Mouse (Mus musculus): ENCODE measurements at regions not wholly inside any gene's neighbourhood (a gene's known extent, or its start where the extent isn't known, plus 50 kb on each side); places are given as distances from the start of the nearest gene placed in this dataset.

GRCm38 (mm10) chr2:45681251-45681650 lies 564.1 kb upstream of the Zeb2 start:
- ATAC-seq (replicated peaks; ENCODE audit: insufficient number of reproducible peaks, low FRiP score, low TSS enrichment) = no peak
- Histone ChIP-seq H3K27ac (ENCODE audit: low read depth, low read length) (no peak overlapping the region), H3K9ac (ENCODE audit: low read depth, low read length) (no peak overlapping the region), H3K4me3 (ENCODE audit: low read depth, low read length) (no peak overlapping the region), H3K4me1 (ENCODE audit: control insufficient read depth, insufficient read depth, low read length) (no peaks in the 10 kb centered on the region), H3K4me2 (no peak overlapping the region), H3K27me3 (ENCODE audit: control insufficient read depth, insufficient read depth, low read length) (no peaks in the 10 kb centered on the region), H3K36me3 (ENCODE audit: control insufficient read depth, insufficient read depth, low read length) (no peaks in the 10 kb centered on the region), H3K9me3 (replicated peaks; ENCODE audit: control insufficient read depth, low read length) (no peaks in the 10 kb centered on the region)
- 78% methylated on average over 1 of the region's 1 CpGs for WGBS (ENCODE audit: insufficient replicate concordance)

GRCm38 (mm10) chr2:45679101-45679895 lies 562.1 kb upstream of the Zeb2 start:
- 77% methylated on average over 10 of the region's 10 CpGs for WGBS (ENCODE audit: insufficient replicate concordance)
- H3K4me3 ChIP-seq (ENCODE audit: low read depth, low read length) = no peak overlapping the region

GRCm38 (mm10) chr2:45678685-45679084 lies 561.5 kb upstream of the Zeb2 start:
- Histone ChIP-seq H3K27me3 (ENCODE audit: control insufficient read depth, insufficient read depth, low read length) (no peaks in the 10 kb centered on the region), H3K9ac (ENCODE audit: low read depth, low read length) (no peak overlapping the region), H3K36me3 (ENCODE audit: control insufficient read depth, insufficient read depth, low read length) (no peaks in the 10 kb centered on the region), H3K27ac (ENCODE audit: low read depth, low read length) (no peak overlapping the region), H3K4me3 (ENCODE audit: low read depth, low read length) (no peak overlapping the region), H3K4me1 (ENCODE audit: control insufficient read depth, insufficient read depth, low read length) (no peaks in the 10 kb centered on the region), H3K9me3 (replicated peaks; ENCODE audit: control insufficient read depth, low read length) (no peaks in the 10 kb centered on the region), H3K4me2 (no peak overlapping the region)
- no peak for ATAC-seq (replicated peaks; ENCODE audit: insufficient number of reproducible peaks, low FRiP score, low TSS enrichment)
- WGBS (ENCODE audit: insufficient replicate concordance) = 59% methylated on average over 9 of the region's 9 CpGs

More at GRCm38 (mm10) chr2:45679101-45679895, 562.1 kb upstream of the Zeb2 start:
- Histone ChIP-seq H3K9ac (ENCODE audit: low read depth, low read length) (no peak overlapping the region), H3K4me1 (ENCODE audit: control insufficient read depth, insufficient read depth, low read length) (no peaks in the 10 kb centered on the region), H3K9me3 (replicated peaks; ENCODE audit: control insufficient read depth, low read length) (no peaks in the 10 kb centered on the region), H3K27ac (ENCODE audit: low read depth, low read length) (no peak overlapping the region), H3K27me3 (ENCODE audit: control insufficient read depth, insufficient read depth, low read length) (no peaks in the 10 kb centered on the region), H3K4me2 (no peak overlapping the region), H3K36me3 (ENCODE audit: control insufficient read depth, insufficient read depth, low read length) (no peaks in the 10 kb centered on the region)
- no peak for ATAC-seq (replicated peaks; ENCODE audit: insufficient number of reproducible peaks, low FRiP score, low TSS enrichment)

- no peak overlapping the region for H3K27ac ChIP-seq (ENCODE audit: low read depth, low read length)
- no peak overlapping the region for H3K4me3 ChIP-seq (ENCODE audit: low read depth, low read length)
- ATAC-seq (replicated peaks; ENCODE audit: insufficient number of reproducible peaks, low FRiP score, low TSS enrichment) = no peak
- H3K9me3 ChIP-seq (replicated peaks; ENCODE audit: control insufficient read depth, low read length) = no peaks in the 10 kb centered on the region
- H3K36me3 ChIP-seq (ENCODE audit: control insufficient read depth, insufficient read depth, low read length) = no peaks in the 10 kb centered on the region
- no peak overlapping the region for H3K4me2 ChIP-seq
- H3K27me3 ChIP-seq (ENCODE audit: control insufficient read depth, insufficient read depth, low read length) = no peaks in the 10 kb centered on the region
- H3K9ac ChIP-seq (ENCODE audit: low read depth, low read length) = no peak overlapping the region
- H3K4me1 ChIP-seq (ENCODE audit: control insufficient read depth, insufficient read depth, low read length) = no peaks in the 10 kb centered on the region
- WGBS (ENCODE audit: insufficient replicate concordance) = 82% methylated on average over 2 of the region's 2 CpGs
Measured at GRCm38 (mm10) chr2:45675776-45676175, 558.6 kb upstream of the Zeb2 start.

DNA sequence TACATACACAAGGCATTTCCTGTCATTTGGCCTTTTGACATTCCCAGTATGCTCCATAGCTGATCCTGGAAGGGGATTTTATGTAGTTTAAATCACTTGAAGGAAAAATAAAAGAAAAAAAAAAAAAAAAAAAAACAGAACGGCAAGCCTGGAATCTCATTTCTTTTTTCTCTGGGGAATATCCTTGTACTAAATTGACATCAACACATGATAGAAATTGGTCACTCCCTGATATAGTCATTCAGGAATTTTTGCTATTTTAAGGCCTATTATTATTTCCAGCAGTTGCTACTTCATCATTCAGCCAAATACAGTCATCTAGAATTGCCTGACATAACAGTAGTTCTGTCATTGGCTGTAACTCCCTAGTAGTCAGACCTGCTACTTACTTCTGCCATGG lies 538.8 kb upstream of the Zeb2 start:
- WGBS (ENCODE audit: insufficient replicate concordance) = 56% methylated on average over 1 of the region's 1 CpGs
- Histone ChIP-seq H3K9ac (ENCODE audit: low read depth, low read length) (no peak overlapping the region), H3K27ac (ENCODE audit: low read depth, low read length) (no peak overlapping the region), H3K9me3 (replicated peaks; ENCODE audit: control insufficient read depth, low read length) (no peaks in the 10 kb centered on the region), H3K4me2 (no peak overlapping the region), H3K27me3 (ENCODE audit: control insufficient read depth, insufficient read depth, low read length) (no peaks in the 10 kb centered on the region), H3K36me3 (ENCODE audit: control insufficient read depth, insufficient read depth, low read length) (no peaks in the 10 kb centered on the region), H3K4me1 (ENCODE audit: control insufficient read depth, insufficient read depth, low read length) (no peaks in the 10 kb centered on the region), H3K4me3 (ENCODE audit: low read depth, low read length) (no peak overlapping the region)
- no peak for ATAC-seq (replicated peaks; ENCODE audit: insufficient number of reproducible peaks, low FRiP score, low TSS enrichment)

GRCm38 (mm10) chr2:45654693-45655092 lies 537.5 kb upstream of the Zeb2 start:
- Histone ChIP-seq H3K4me1 (ENCODE audit: control insufficient read depth, insufficient read depth, low read length) (no peaks in the 10 kb centered on the region), H3K4me3 (ENCODE audit: low read depth, low read length) (no peak overlapping the region), H3K4me2 (no peak overlapping the region), H3K27me3 (ENCODE audit: control insufficient read depth, insufficient read depth, low read length) (no peaks in the 10 kb centered on the region), H3K36me3 (ENCODE audit: control insufficient read depth, insufficient read depth, low read length) (no peaks in the 10 kb centered on the region), H3K9me3 (replicated peaks; ENCODE audit: control insufficient read depth, low read length) (no peaks in the 10 kb centered on the region), H3K27ac (ENCODE audit: low read depth, low read length) (no peak overlapping the region), H3K9ac (ENCODE audit: low read depth, low read length) (no peak overlapping the region)
- no peak for ATAC-seq (replicated peaks; ENCODE audit: insufficient number of reproducible peaks, low FRiP score, low TSS enrichment)

DNA sequence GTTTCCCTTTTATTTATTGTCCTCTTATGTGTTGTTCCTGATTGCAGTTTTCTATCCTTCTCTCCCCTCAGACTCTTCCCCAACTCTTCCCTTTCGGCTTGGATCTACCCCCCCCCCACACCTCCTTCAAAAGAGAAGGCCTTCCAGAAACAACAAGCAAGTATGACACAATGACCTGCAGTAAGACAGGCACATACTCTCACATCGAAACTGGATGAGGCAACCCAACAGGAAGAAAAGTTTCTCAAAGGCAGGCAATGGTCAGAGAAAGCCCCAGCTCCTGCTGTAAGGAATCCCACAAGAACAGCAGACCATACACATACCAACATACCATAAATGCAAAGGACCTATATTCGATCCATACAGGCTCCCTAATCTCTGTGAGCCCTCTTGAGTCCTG lies 535.8 kb upstream of the Zeb2 start:
- WGBS (ENCODE audit: insufficient replicate concordance) = 61% methylated on average over 3 of the region's 3 CpGs
- no peak for ATAC-seq (replicated peaks; ENCODE audit: insufficient number of reproducible peaks, low FRiP score, low TSS enrichment)
- Histone ChIP-seq H3K9ac (ENCODE audit: low read depth, low read length) (no peak overlapping the region), H3K4me2 (no peak overlapping the region), H3K27me3 (ENCODE audit: control insufficient read depth, insufficient read depth, low read length) (no peaks in the 10 kb centered on the region), H3K4me1 (ENCODE audit: control insufficient read depth, insufficient read depth, low read length) (no peaks in the 10 kb centered on the region), H3K4me3 (ENCODE audit: low read depth, low read length) (no peak overlapping the region), H3K36me3 (ENCODE audit: control insufficient read depth, insufficient read depth, low read length) (no peaks in the 10 kb centered on the region), H3K27ac (ENCODE audit: low read depth, low read length) (no peak overlapping the region), H3K9me3 (replicated peaks; ENCODE audit: control insufficient read depth, low read length) (no peaks in the 10 kb centered on the region)

- Histone ChIP-seq H3K27ac (ENCODE audit: low read depth, low read length) (no peak overlapping the region), H3K9me3 (replicated peaks; ENCODE audit: control insufficient read depth, low read length) (no peaks in the 10 kb centered on the region), H3K27me3 (ENCODE audit: control insufficient read depth, insufficient read depth, low read length) (no peaks in the 10 kb centered on the region), H3K36me3 (ENCODE audit: control insufficient read depth, insufficient read depth, low read length) (no peaks in the 10 kb centered on the region), H3K4me2 (no peak overlapping the region), H3K4me3 (ENCODE audit: low read depth, low read length) (no peak overlapping the region), H3K4me1 (ENCODE audit: control insufficient read depth, insufficient read depth, low read length) (no peaks in the 10 kb centered on the region), H3K9ac (ENCODE audit: low read depth, low read length) (no peak overlapping the region)
- ATAC-seq (replicated peaks; ENCODE audit: insufficient number of reproducible peaks, low FRiP score, low TSS enrichment) = no peak
- WGBS (ENCODE audit: insufficient replicate concordance) = 74% methylated on average over 5 of the region's 5 CpGs
Measured at GRCm38 (mm10) chr2:45650271-45650985, 533.2 kb upstream of the Zeb2 start.

- 71% methylated on average over 3 of the region's 3 CpGs for WGBS (ENCODE audit: insufficient replicate concordance)
- Histone ChIP-seq H3K36me3 (ENCODE audit: control insufficient read depth, insufficient read depth, low read length) (no peaks in the 10 kb centered on the region), H3K4me2 (no peak overlapping the region), H3K4me3 (ENCODE audit: low read depth, low read length) (no peak overlapping the region), H3K9me3 (replicated peaks; ENCODE audit: control insufficient read depth, low read length) (no peaks in the 10 kb centered on the region), H3K9ac (ENCODE audit: low read depth, low read length) (no peak overlapping the region), H3K27me3 (ENCODE audit: control insufficient read depth, insufficient read depth, low read length) (no peaks in the 10 kb centered on the region), H3K27ac (ENCODE audit: low read depth, low read length) (no peak overlapping the region), H3K4me1 (ENCODE audit: control insufficient read depth, insufficient read depth, low read length) (no peaks in the 10 kb centered on the region)
- no peak for ATAC-seq (replicated peaks; ENCODE audit: insufficient number of reproducible peaks, low FRiP score, low TSS enrichment)
Measured at GRCm38 (mm10) chr2:45647846-45648245, 530.7 kb upstream of the Zeb2 start.
